Mouse (Mus musculus) myocyte (in vitro differentiated cells): Measurements from ENCODE around the gene Ltn1.

ENCODE experiments used
- POLR2A ChIP-seq: IDR thresholded peaks from one replicate; pipeline ENCODE4 v1.6.1; 2011; ENCODE audit warnings: low read depth, mild to moderate bottlenecking, control low read depth, moderate library complexity; ENCODE audit not compliant: insufficient read length
- POLR2AphosphoS2 ChIP-seq: IDR thresholded peaks from one replicate; pipeline ENCODE4 v1.6.1; 2011; ENCODE audit warnings: low read depth, control low read depth; ENCODE audit not compliant: insufficient read length

GRCm38 (mm10) chr16:87341043-87341572, 91.3 kb downstream of the Ltn1 start:
- TF ChIP-seq POLR2A (no peak), POLR2AphosphoS2 (no peak)
